Mouse (Mus musculus): Measurements from ENCODE around the gene Srprb. TPM values are rescaled to one million over a fixed set of nuclear protein-coding genes. Genes with fewer than 3 reads are reported as not detected.
"Not testable (repeated sequence)": the region's sequence is repeated elsewhere in the genome, so short reads cannot be mapped to it uniquely, and the experiment has no call there.

Srprb gene
- total RNA-seq, 1 experiment, result 75.5 TPM

- no peak overlapping the region for H3K27ac ChIP-seq (ENCODE audit: insufficient read depth, low read depth, low read length, poor library complexity, severe bottlenecking)
- H3K4me3 ChIP-seq (ENCODE audit: insufficient read depth in 1 of 2, low read depth in 1 of 2, low read length in 2 of 2, poor library complexity in 1 of 2, severe bottlenecking in 1 of 2), result peak overlapping the region in 1 of 2 experiments; percentile 18; a peak in 1 of 4 replicates
- in situ Hi-C loops (cut with MboI; ENCODE audit: low sequenced_read_pairs in 2 of 2, unreplicated experiment in 2 of 2), result no loop called here
- H3K36me3 ChIP-seq (ENCODE audit: control insufficient read depth, insufficient read depth, low read length, poor library complexity, severe bottlenecking), result no peaks in the 10 kb centered on the region
- TF ChIP-seq HCFC1 (IDR thresholded peaks at IDR 0.05; ENCODE audit: borderline replicate concordance, insufficient read depth, low read length) (no peak), MAFK (IDR thresholded peaks at IDR 0.05; ENCODE audit: insufficient read depth, low read depth, low read length) (no peak), CHD2 (IDR thresholded peaks at IDR 0.05; ENCODE audit: low read depth, low read length) (no peak), ZC3H11A (IDR thresholded peaks at IDR 0.05; ENCODE audit: borderline replicate concordance, low read depth, low read length) (no peak), ZNF384 (IDR thresholded peaks at IDR 0.05; ENCODE audit: low read depth, low read length) (no peak)
- H3K9me3 ChIP-seq (ENCODE audit: control insufficient read depth, insufficient read depth, low read depth, low read length), result no peaks in the 10 kb centered on the region
- no peak overlapping the region for H3K9ac ChIP-seq (ENCODE audit: insufficient read depth, low read depth, low read length, poor library complexity, severe bottlenecking)
- H3K4me1 ChIP-seq (ENCODE audit: control insufficient read depth in 2 of 2, insufficient read depth in 2 of 2, low read length in 2 of 2, poor library complexity in 1 of 2), result peaks cover 2% of the 10 kb centered on the region in 2 experiments; a peak in 1 of 4 replicates
- DNase-seq (ENCODE audit: low read depth, low spot score), result no peak
These were observed 38.1 kb downstream of the Srprb start for GRCm38 (mm10) chr9:103163806-103164205.

GRCm38 (mm10) chr9:103155158-103155557 is 46.8 kb downstream of the Srprb start:
- H3K4me1 ChIP-seq (ENCODE audit: control insufficient read depth in 2 of 2, insufficient read depth in 2 of 2, low read length in 2 of 2, poor library complexity in 1 of 2); H3K27ac ChIP-seq (ENCODE audit: insufficient read depth, low read depth, low read length, poor library complexity, severe bottlenecking); H3K9me3 ChIP-seq (ENCODE audit: control insufficient read depth, insufficient read depth, low read depth, low read length); DNase-seq (ENCODE audit: low read depth, low spot score); H3K9ac ChIP-seq (ENCODE audit: insufficient read depth, low read depth, low read length, poor library complexity, severe bottlenecking); in situ Hi-C loops (cut with MboI; ENCODE audit: low sequenced_read_pairs in 2 of 2, unreplicated experiment in 2 of 2); H3K4me3 ChIP-seq (ENCODE audit: insufficient read depth in 1 of 2, low read depth in 1 of 2, low read length in 2 of 2, poor library complexity in 1 of 2, severe bottlenecking in 1 of 2); H3K36me3 ChIP-seq (ENCODE audit: control insufficient read depth, insufficient read depth, low read length, poor library complexity, severe bottlenecking): not testable (repeated sequence)

GRCm38 (mm10) chr9:103154568-103154967 is 47.4 kb downstream of the Srprb start:
- in situ Hi-C loops (cut with MboI; ENCODE audit: low sequenced_read_pairs in 2 of 2, unreplicated experiment in 2 of 2), result no loop called here
- Histone ChIP-seq H3K9ac (ENCODE audit: insufficient read depth, low read depth, low read length, poor library complexity, severe bottlenecking) (no peak overlapping the region), H3K4me1 (ENCODE audit: control insufficient read depth in 2 of 2, insufficient read depth in 2 of 2, low read length in 2 of 2, poor library complexity in 1 of 2) (peaks cover 1 to 7% of the 10 kb centered on the region in 2 experiments), H3K36me3 (ENCODE audit: control insufficient read depth, insufficient read depth, low read length, poor library complexity, severe bottlenecking) (no peaks in the 10 kb centered on the region), H3K9me3 (ENCODE audit: control insufficient read depth, insufficient read depth, low read depth, low read length) (no peaks in the 10 kb centered on the region), H3K4me3 (ENCODE audit: insufficient read depth in 1 of 2, low read depth in 1 of 2, low read length in 2 of 2, poor library complexity in 1 of 2, severe bottlenecking in 1 of 2) (no peak overlapping the region), H3K27ac (ENCODE audit: insufficient read depth, low read depth, low read length, poor library complexity, severe bottlenecking) (no peak overlapping the region)
- TF ChIP-seq MAFK (IDR thresholded peaks at IDR 0.05; ENCODE audit: insufficient read depth, low read depth, low read length) (no peak), ZC3H11A (IDR thresholded peaks at IDR 0.05; ENCODE audit: borderline replicate concordance, low read depth, low read length) (no peak), CHD2 (IDR thresholded peaks at IDR 0.05; ENCODE audit: low read depth, low read length) (no peak), ZNF384 (IDR thresholded peaks at IDR 0.05; ENCODE audit: low read depth, low read length) (no peak), HCFC1 (IDR thresholded peaks at IDR 0.05; ENCODE audit: borderline replicate concordance, insufficient read depth, low read length) (no peak)
- no peak for DNase-seq (ENCODE audit: low read depth, low spot score)

GRCm38 (mm10) chr9:103153286-103153685 is 48.7 kb downstream of the Srprb start:
- Histone ChIP-seq H3K4me3 (ENCODE audit: insufficient read depth in 1 of 2, low read depth in 1 of 2, low read length in 2 of 2, poor library complexity in 1 of 2, severe bottlenecking in 1 of 2) (no peak overlapping the region), H3K36me3 (ENCODE audit: control insufficient read depth, insufficient read depth, low read length, poor library complexity, severe bottlenecking) (no peaks in the 10 kb centered on the region), H3K9ac (ENCODE audit: insufficient read depth, low read depth, low read length, poor library complexity, severe bottlenecking) (no peak overlapping the region), H3K9me3 (ENCODE audit: control insufficient read depth, insufficient read depth, low read depth, low read length) (no peaks in the 10 kb centered on the region), H3K4me1 (ENCODE audit: control insufficient read depth in 2 of 2, insufficient read depth in 2 of 2, low read length in 2 of 2, poor library complexity in 1 of 2) (peaks cover 1 to 7% of the 10 kb centered on the region in 2 experiments), H3K27ac (ENCODE audit: insufficient read depth, low read depth, low read length, poor library complexity, severe bottlenecking) (no peak overlapping the region)
- in situ Hi-C loops (cut with MboI; ENCODE audit: low sequenced_read_pairs in 2 of 2, unreplicated experiment in 2 of 2), result no loop called here
- TF ChIP-seq MAFK (IDR thresholded peaks at IDR 0.05; ENCODE audit: insufficient read depth, low read depth, low read length) (no peak), ZNF384 (IDR thresholded peaks at IDR 0.05; ENCODE audit: low read depth, low read length) (no peak), CHD2 (IDR thresholded peaks at IDR 0.05; ENCODE audit: low read depth, low read length) (no peak), HCFC1 (IDR thresholded peaks at IDR 0.05; ENCODE audit: borderline replicate concordance, insufficient read depth, low read length) (no peak), ZC3H11A (IDR thresholded peaks at IDR 0.05; ENCODE audit: borderline replicate concordance, low read depth, low read length) (no peak)
- DNase-seq (ENCODE audit: low read depth, low spot score), result no peak

GRCm38 (mm10) chr9:103149074-103149799 is 52.7 kb downstream of the Srprb start:
- DNase-seq (ENCODE audit: low read depth, low spot score), result no peak
- Histone ChIP-seq H3K9ac (ENCODE audit: insufficient read depth, low read depth, low read length, poor library complexity, severe bottlenecking) (no peak overlapping the region), H3K4me1 (ENCODE audit: control insufficient read depth in 2 of 2, insufficient read depth in 2 of 2, low read length in 2 of 2, poor library complexity in 1 of 2) (peaks cover 2 to 16% of the 10 kb centered on the region in 2 experiments; a peak in 3 of 4 replicates), H3K4me3 (ENCODE audit: insufficient read depth in 1 of 2, low read depth in 1 of 2, low read length in 2 of 2, poor library complexity in 1 of 2, severe bottlenecking in 1 of 2) (no peak overlapping the region), H3K36me3 (ENCODE audit: control insufficient read depth, insufficient read depth, low read length, poor library complexity, severe bottlenecking) (no peaks in the 10 kb centered on the region), H3K27ac (ENCODE audit: insufficient read depth, low read depth, low read length, poor library complexity, severe bottlenecking) (no peak overlapping the region), H3K9me3 (ENCODE audit: control insufficient read depth, insufficient read depth, low read depth, low read length) (no peaks in the 10 kb centered on the region)
- no peak for TF ChIP-seq CHD2 (IDR thresholded peaks at IDR 0.05; ENCODE audit: low read depth, low read length)
- in situ Hi-C loops (cut with MboI; ENCODE audit: low sequenced_read_pairs in 2 of 2, unreplicated experiment in 2 of 2), result no loop called here

Measured in ES-E14 (cell line).